Mouse (Mus musculus) T-helper 1 cell (primary cell): ENCODE data around the gene Gja3.

Experiments
- in situ Hi-C: fragments of 300-600 bp; cut with MboI, MseI; formaldehyde crosslinking; loops from one replicate; pipeline ENCODE4 v1.15.1; 2025; ENCODE audit warnings: high pct_unique_total_duplicates

The Gja3 gene

GRCm38 (mm10) chr14:57057563-57058321, at the start of gene Gja3:
Gene Gja3, minus strand, starts transcription at chr14:57058100.
- in situ Hi-C loops, result no loop called here

- in situ Hi-C loops, result no loop called here
Measured at GRCm38 (mm10) chr14:57107091-57107490, 49.2 kb upstream of the Gja3 start.

- in situ Hi-C loops, result no loop called here
Measured at GRCm38 (mm10) chr14:57105721-57106120, 47.8 kb upstream of the Gja3 start.

- in situ Hi-C loops, result no loop called here
Measured at GRCm38 (mm10) chr14:57105111-57105510, 47.2 kb upstream of the Gja3 start.

GRCm38 (mm10) chr14:57104106-57105023, 46.5 kb upstream of the Gja3 start, which contains the start of gene Gjb2:
Gene Gjb2, minus strand, starts transcription at chr14:57104702.
- in situ Hi-C loops, result no loop called here

- in situ Hi-C loops, result no loop called here
Measured at GRCm38 (mm10) chr14:57103711-57104105, 45.8 kb upstream of the Gja3 start.

- in situ Hi-C loops, result no loop called here
Measured at GRCm38 (mm10) chr14:57103121-57103520, 45.2 kb upstream of the Gja3 start.

- in situ Hi-C loops, result no loop called here
Measured at GRCm38 (mm10) chr14:57101623-57102022, 43.7 kb upstream of the Gja3 start.

- in situ Hi-C loops, result no loop called here
Measured at GRCm38 (mm10) chr14:57095855-57096254, 38.0 kb upstream of the Gja3 start.

GRCm38 (mm10) chr14:57093029-57093428, 35.1 kb upstream of the Gja3 start:
- in situ Hi-C loops, result no loop called here

- in situ Hi-C loops, result no loop called here
Measured at GRCm38 (mm10) chr14:57090001-57090400, 32.1 kb upstream of the Gja3 start.

- in situ Hi-C loops, result loop anchor here (10.0 kb wide), 1 partner anchor 646 kb away; no protein-coding TSS in a partner anchor
Measured at GRCm38 (mm10) chr14:57089107-57089506, 31.2 kb upstream of the Gja3 start.

- in situ Hi-C loops, result loop anchor here (10.0 kb wide), 1 partner anchor 651 kb away; no protein-coding TSS in a partner anchor
Measured at GRCm38 (mm10) chr14:57084180-57084668, 26.3 kb upstream of the Gja3 start.

GRCm38 (mm10) chr14:57082863-57083262, 25.0 kb upstream of the Gja3 start:
- in situ Hi-C loops, result loop anchor here (10.0 kb wide), 1 partner anchor 652 kb away; no protein-coding TSS in a partner anchor

GRCm38 (mm10) chr14:57075537-57075936, 17.6 kb upstream of the Gja3 start:
- in situ Hi-C loops, result no loop called here

GRCm38 (mm10) chr14:57069906-57070305, 12.0 kb upstream of the Gja3 start:
- in situ Hi-C loops, result loop anchor here (10.0 kb wide), 1 partner anchor 105 kb away; no protein-coding TSS in a partner anchor

GRCm38 (mm10) chr14:57066053-57066452, 8.2 kb upstream of the Gja3 start:
- in situ Hi-C loops, result loop anchor here (10.0 kb wide), 1 partner anchor 101 kb away; no protein-coding TSS in a partner anchor

- in situ Hi-C loops, result loop anchor here (5.0 to 10.0 kb wide), 2 partner anchors 73 to 95 kb away; no protein-coding TSS in a partner anchor
Measured at GRCm38 (mm10) chr14:57060052-57060451, 2.2 kb upstream of the Gja3 start.

GRCm38 (mm10) chr14:57057204-57057562, 717 bp downstream of the Gja3 start:
- in situ Hi-C loops, result no loop called here

- in situ Hi-C loops, result no loop called here
Measured at GRCm38 (mm10) chr14:57052713-57053112, 5.2 kb downstream of the Gja3 start.

- in situ Hi-C loops, result no loop called here
Measured at GRCm38 (mm10) chr14:57043863-57044262, 14.0 kb downstream of the Gja3 start.

- in situ Hi-C loops, result no loop called here
Measured at GRCm38 (mm10) chr14:57041439-57041838, 16.5 kb downstream of the Gja3 start.
